Mouse (Mus musculus): ENCODE measurements around the gene Bfsp2. TPM values are rescaled to one million over a fixed set of nuclear protein-coding genes. Genes with fewer than 3 reads are reported as not detected.

Bfsp2 gene
- polyA plus RNA-seq, 1 experiment from 2014 or later = 0.35 TPM

DNA sequence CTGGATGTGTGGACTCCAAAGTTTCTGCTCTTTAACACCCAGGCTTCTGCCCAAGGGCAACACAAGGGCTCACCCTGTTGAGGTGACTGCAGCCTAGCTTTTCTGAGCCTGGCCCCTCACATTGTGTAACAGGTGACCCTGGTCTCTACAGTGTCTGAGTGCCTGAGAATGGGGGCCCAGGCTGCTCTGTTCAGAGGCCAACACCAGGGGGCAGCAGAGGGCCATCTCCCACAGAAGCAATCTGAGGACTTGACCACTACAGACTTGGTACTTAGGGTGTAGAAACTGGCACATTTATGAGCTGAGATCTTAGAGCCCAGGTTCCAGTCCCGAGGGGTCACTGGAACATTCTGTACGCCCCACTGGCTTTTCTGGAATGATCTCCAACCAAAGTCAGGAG lies 10.2 kb upstream of the Bfsp2 start:
- peak; percentile 98 for TF ChIP-seq CTCF (IDR thresholded peaks at IDR 0.05; ENCODE audit: low read depth)
- H3K9ac ChIP-seq (ENCODE audit: low read depth, low read length) = no peak overlapping the region
- no peaks in the 10 kb centered on the region for H3K27me3 ChIP-seq (replicated peaks; ENCODE audit: control insufficient read depth, insufficient read depth, low read length)
- H3K4me1 ChIP-seq (replicated peaks; ENCODE audit: control insufficient read depth, insufficient read depth, low read length) = no peaks in the 10 kb centered on the region
- H3K27ac ChIP-seq (ENCODE audit: low read depth, low read length) = no peak overlapping the region
- 0 out of 2 replicates have a peak, but pooled peaks have one; percentile 29 for ATAC-seq
- 23% methylated on average over 2 of the region's 2 CpGs for WGBS
- no peaks in the 10 kb centered on the region for H3K36me3 ChIP-seq (ENCODE audit: control insufficient read depth, insufficient read depth)
- no peak overlapping the region for H3K4me2 ChIP-seq (replicated peaks; ENCODE audit: low read depth)
- no peaks in the 10 kb centered on the region for H3K9me3 ChIP-seq (ENCODE audit: control insufficient read depth)
- no peak overlapping the region for H3K4me3 ChIP-seq (ENCODE audit: low read depth, low read length)

DNA sequence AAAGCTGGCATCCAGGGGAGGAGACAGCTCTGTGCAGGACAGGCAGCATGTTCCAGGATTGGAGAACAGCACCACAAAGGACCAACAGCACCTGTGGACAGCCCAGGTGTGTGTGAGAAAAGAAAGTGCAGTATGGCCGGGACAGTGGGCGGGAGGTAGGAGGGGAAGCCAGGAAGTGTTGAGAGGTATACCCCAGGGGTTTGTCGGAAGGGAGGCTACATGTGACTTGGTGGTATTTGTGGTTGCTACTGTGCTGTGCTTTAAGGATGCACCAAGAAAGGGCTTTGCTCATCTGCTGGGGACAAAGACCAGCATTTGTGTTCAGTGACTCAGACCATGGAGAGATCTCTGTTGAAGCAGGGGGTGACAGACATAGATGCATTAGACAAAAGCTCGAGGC lies 9.7 kb upstream of the Bfsp2 start:
- ATAC-seq = no peak
- Histone ChIP-seq H3K9me3 (ENCODE audit: control insufficient read depth) (no peaks in the 10 kb centered on the region), H3K4me1 (replicated peaks; ENCODE audit: control insufficient read depth, insufficient read depth, low read length) (no peaks in the 10 kb centered on the region), H3K27me3 (replicated peaks; ENCODE audit: control insufficient read depth, insufficient read depth, low read length) (no peaks in the 10 kb centered on the region), H3K36me3 (ENCODE audit: control insufficient read depth, insufficient read depth) (no peaks in the 10 kb centered on the region), H3K27ac (ENCODE audit: low read depth, low read length) (no peak overlapping the region), H3K9ac (ENCODE audit: low read depth, low read length) (no peak overlapping the region), H3K4me2 (replicated peaks; ENCODE audit: low read depth) (no peak overlapping the region), H3K4me3 (ENCODE audit: low read depth, low read length) (no peak overlapping the region)
- TF ChIP-seq CTCF (IDR thresholded peaks at IDR 0.05; ENCODE audit: low read depth) = no peak
- 77% methylated on average over 4 of the region's 4 CpGs for WGBS

DNA sequence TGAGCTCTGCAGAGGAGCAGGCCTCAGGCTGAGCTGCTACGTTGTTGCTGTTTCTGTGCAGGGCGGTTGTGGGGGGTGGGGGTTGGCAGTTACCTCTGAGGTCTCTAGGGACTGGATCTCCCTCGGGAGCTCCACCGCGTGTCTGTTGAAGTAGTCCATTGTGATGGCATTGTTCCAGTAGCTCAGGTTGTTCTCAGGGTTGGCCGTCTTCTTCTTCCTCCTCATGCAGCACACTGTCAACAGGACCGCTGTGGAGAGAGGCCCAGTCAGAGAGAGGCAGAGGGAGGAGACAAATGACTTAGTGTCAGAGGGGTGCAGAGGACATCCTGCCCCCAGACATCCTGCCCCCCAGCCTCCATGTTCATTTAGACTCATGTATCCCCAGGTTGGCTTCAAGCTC lies 8.9 kb upstream of the Bfsp2 start:
- TF ChIP-seq CTCF (IDR thresholded peaks at IDR 0.05; ENCODE audit: low read depth) = no peak
- Histone ChIP-seq H3K36me3 (ENCODE audit: control insufficient read depth, insufficient read depth) (no peaks in the 10 kb centered on the region), H3K4me1 (replicated peaks; ENCODE audit: control insufficient read depth, insufficient read depth, low read length) (no peaks in the 10 kb centered on the region), H3K9ac (ENCODE audit: low read depth, low read length) (no peak overlapping the region), H3K4me2 (replicated peaks; ENCODE audit: low read depth) (no peak overlapping the region), H3K27ac (ENCODE audit: low read depth, low read length) (no peak overlapping the region), H3K27me3 (replicated peaks; ENCODE audit: control insufficient read depth, insufficient read depth, low read length) (no peaks in the 10 kb centered on the region), H3K9me3 (ENCODE audit: control insufficient read depth) (no peaks in the 10 kb centered on the region), H3K4me3 (ENCODE audit: low read depth, low read length) (no peak overlapping the region)
- ATAC-seq = no peak
- 57% methylated on average over 7 of the region's 7 CpGs for WGBS

DNA sequence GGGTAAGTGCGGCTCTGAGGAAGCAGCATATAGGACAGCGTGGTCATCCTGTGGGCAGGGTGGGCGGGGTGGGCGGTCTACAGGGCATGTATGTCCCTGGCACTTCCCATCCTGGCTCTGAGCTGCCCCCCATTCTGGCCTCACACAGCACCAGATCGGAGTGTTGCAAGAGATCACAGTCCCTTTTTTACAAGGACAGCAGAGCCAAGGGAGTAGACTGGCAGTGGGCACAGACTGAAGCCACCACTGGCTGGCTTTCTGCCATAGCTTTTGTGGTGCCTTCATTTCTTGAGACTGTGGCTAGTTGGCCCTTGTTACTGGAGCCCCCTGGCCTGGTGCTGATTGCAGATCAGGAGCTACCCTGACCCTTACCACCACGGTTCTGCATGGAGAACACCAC lies 6.0 kb upstream of the Bfsp2 start:
- Histone ChIP-seq H3K36me3 (ENCODE audit: control insufficient read depth, insufficient read depth) (no peaks in the 10 kb centered on the region), H3K4me3 (ENCODE audit: low read depth, low read length) (no peak overlapping the region), H3K9me3 (ENCODE audit: control insufficient read depth) (no peaks in the 10 kb centered on the region), H3K27ac (ENCODE audit: low read depth, low read length) (no peak overlapping the region), H3K4me1 (replicated peaks; ENCODE audit: control insufficient read depth, insufficient read depth, low read length) (no peaks in the 10 kb centered on the region), H3K27me3 (replicated peaks; ENCODE audit: control insufficient read depth, insufficient read depth, low read length) (no peaks in the 10 kb centered on the region), H3K9ac (ENCODE audit: low read depth, low read length) (no peak overlapping the region), H3K4me2 (replicated peaks; ENCODE audit: low read depth) (no peak overlapping the region)
- 0 out of 2 replicates have a peak, but pooled peaks have one; percentile 29 for ATAC-seq
- WGBS = 74% methylated on average over 6 of the region's 6 CpGs
- TF ChIP-seq CTCF (IDR thresholded peaks at IDR 0.05; ENCODE audit: low read depth) = no peak

DNA sequence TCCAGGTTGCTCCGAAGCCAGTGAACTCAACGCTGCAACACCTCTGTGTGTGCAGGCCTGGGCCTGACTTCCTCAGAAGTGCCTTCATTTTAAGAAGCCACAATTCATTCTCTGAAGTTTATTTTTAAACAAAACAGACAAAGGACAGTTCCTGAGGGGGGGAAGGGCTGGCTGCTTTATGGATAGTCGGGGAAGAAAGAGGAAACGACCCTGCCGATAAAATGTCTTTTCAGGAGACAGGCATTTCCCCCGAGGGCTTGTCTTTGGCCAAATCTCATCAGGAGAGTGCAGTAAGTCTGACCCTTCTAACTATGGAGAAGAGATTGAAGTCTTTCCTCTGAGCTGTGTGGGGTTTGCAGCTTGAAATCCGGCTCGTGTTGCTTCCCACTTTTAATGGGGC lies 5.4 kb upstream of the Bfsp2 start:
- Histone ChIP-seq H3K36me3 (ENCODE audit: control insufficient read depth, insufficient read depth) (no peaks in the 10 kb centered on the region), H3K27me3 (replicated peaks; ENCODE audit: control insufficient read depth, insufficient read depth, low read length) (no peaks in the 10 kb centered on the region), H3K9ac (ENCODE audit: low read depth, low read length) (no peak overlapping the region), H3K27ac (ENCODE audit: low read depth, low read length) (no peak overlapping the region), H3K4me3 (ENCODE audit: low read depth, low read length) (no peak overlapping the region), H3K4me1 (replicated peaks; ENCODE audit: control insufficient read depth, insufficient read depth, low read length) (no peaks in the 10 kb centered on the region), H3K4me2 (replicated peaks; ENCODE audit: low read depth) (no peak overlapping the region), H3K9me3 (ENCODE audit: control insufficient read depth) (no peaks in the 10 kb centered on the region)
- no peak for ATAC-seq
- 34% methylated on average over 8 of the region's 8 CpGs for WGBS
- no peak for TF ChIP-seq CTCF (IDR thresholded peaks at IDR 0.05; ENCODE audit: low read depth)

DNA sequence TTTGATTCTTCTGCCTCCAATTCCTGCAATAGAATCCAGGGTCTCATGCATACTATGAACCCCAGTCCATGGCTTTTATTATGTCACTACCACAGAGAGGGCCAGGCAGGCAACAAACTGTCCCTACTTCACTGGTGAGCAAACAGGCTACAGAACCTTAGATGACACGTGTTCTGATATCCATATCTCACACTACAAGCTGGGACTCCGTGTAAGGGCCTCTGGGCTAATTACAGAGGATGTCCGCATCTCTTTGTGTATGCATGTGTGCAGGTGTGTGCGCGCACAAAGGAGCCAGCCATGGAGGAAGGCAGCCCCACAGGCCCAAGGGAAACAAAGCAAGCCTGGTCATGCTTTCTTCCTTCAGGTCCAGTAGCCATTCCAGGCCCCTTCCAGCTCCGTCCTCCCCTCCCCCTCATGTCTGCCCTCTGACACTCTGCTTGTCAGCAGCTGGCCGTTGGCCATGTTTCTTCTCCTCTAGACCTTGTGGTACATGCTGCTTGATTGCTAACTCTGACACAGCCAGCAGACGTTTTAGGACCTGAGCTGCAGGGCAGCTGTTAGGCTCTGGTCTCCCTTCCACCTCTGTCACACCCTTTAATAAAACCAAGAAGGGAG lies 492 bp upstream of the Bfsp2 start:
- peak; percentile 45; the same call in 1 of the 2 replicates for ATAC-seq
- Histone ChIP-seq H3K27me3 (replicated peaks; ENCODE audit: control insufficient read depth, insufficient read depth, low read length) (no peaks in the 10 kb centered on the region), H3K4me2 (replicated peaks; ENCODE audit: low read depth) (no peak overlapping the region), H3K9ac (ENCODE audit: low read depth, low read length) (no peak overlapping the region), H3K27ac (ENCODE audit: low read depth, low read length) (no peak overlapping the region), H3K4me3 (ENCODE audit: low read depth, low read length) (no peak overlapping the region), H3K9me3 (ENCODE audit: control insufficient read depth) (no peaks in the 10 kb centered on the region), H3K4me1 (replicated peaks; ENCODE audit: control insufficient read depth, insufficient read depth, low read length) (no peaks in the 10 kb centered on the region), H3K36me3 (ENCODE audit: control insufficient read depth, insufficient read depth) (no peaks in the 10 kb centered on the region)
- 51% methylated on average over 8 of the region's 8 CpGs for WGBS
- no peak for TF ChIP-seq CTCF (IDR thresholded peaks at IDR 0.05; ENCODE audit: low read depth)

All from intestine, postnatal 0 days (tissue).